Mouse (Mus musculus) cortical plate, adult 2 months (tissue): ENCODE data around the gene Ankrd39.

Source experiments
- CTCF ChIP-seq: fragments of 200-500 bp; IDR thresholded peaks from 2 replicates; pipeline ENCODE4 v1.5.1; 2011; ENCODE audit warnings: mild to moderate bottlenecking, control low read depth, low read length; ENCODE audit not compliant: insufficient read depth; ENCODE audit errors: extremely low read depth
- POLR2A ChIP-seq: fragments of 200-500 bp; IDR thresholded peaks from 2 replicates; pipeline ENCODE4 v1.6.1; 2011; ENCODE audit warnings: mild to moderate bottlenecking, low read length, control low read depth; ENCODE audit not compliant: insufficient read depth; ENCODE audit errors: extremely low read depth

GRCm38 (mm10) chr1:36530962-36531361 lies 16.3 kb downstream of the Ankrd39 start:
- TF ChIP-seq CTCF, result no peak
- TF ChIP-seq POLR2A, result no peak
